Mouse (Mus musculus) CH12.LX (cell line): ENCODE measurements at regions not wholly inside any gene's neighbourhood (a gene's known extent, or its start where the extent isn't known, plus 50 kb on each side); places are given as distances from the start of the nearest gene placed in this dataset.

Experiments used
- CHD2 ChIP-seq: IDR thresholded peaks from 2 replicates; pipeline ENCODE4 v1.6.1; 2011; ENCODE audit warnings: low read length, improper control_type of control experiment
- CTCF ChIP-seq, 2 experiments: IDR thresholded peaks in 1 of 2; conservative IDR thresholded peaks in 1 of 2; 2 replicates each; pipeline ENCODE4 v1.5.1; 2011 to 2012; ENCODE audit warnings: low read depth in 2 of 2, low read length in 2 of 2, improper control_type of control experiment in 1 of 2, inconsistent platforms in 1 of 2, mild to moderate bottlenecking in 1 of 2, moderate library complexity in 1 of 2
- ELF1 ChIP-seq: IDR thresholded peaks from 2 replicates; pipeline ENCODE4 v1.6.1; 2014; ENCODE audit warnings: low read depth, mild to moderate bottlenecking, inconsistent platforms, low read length, improper control_type of control experiment
- JUN ChIP-seq: IDR thresholded peaks from 2 replicates; pipeline ENCODE4 v1.6.1; 2011; ENCODE audit warnings: low read depth, mild to moderate bottlenecking, low read length, improper control_type of control experiment, moderate library complexity; ENCODE audit not compliant: insufficient read depth
- KAT2A ChIP-seq: IDR thresholded peaks from 2 replicates; pipeline ENCODE4 v1.6.1; 2012; ENCODE audit warnings: low read length, improper control_type of control experiment, inconsistent platforms; ENCODE audit not compliant: insufficient replicate concordance
- POLR2A ChIP-seq: IDR thresholded peaks from 2 replicates; pipeline ENCODE4 v1.6.1; 2011; ENCODE audit warnings: low read depth, mild to moderate bottlenecking, improper control_type of control experiment, low read length

DNA sequence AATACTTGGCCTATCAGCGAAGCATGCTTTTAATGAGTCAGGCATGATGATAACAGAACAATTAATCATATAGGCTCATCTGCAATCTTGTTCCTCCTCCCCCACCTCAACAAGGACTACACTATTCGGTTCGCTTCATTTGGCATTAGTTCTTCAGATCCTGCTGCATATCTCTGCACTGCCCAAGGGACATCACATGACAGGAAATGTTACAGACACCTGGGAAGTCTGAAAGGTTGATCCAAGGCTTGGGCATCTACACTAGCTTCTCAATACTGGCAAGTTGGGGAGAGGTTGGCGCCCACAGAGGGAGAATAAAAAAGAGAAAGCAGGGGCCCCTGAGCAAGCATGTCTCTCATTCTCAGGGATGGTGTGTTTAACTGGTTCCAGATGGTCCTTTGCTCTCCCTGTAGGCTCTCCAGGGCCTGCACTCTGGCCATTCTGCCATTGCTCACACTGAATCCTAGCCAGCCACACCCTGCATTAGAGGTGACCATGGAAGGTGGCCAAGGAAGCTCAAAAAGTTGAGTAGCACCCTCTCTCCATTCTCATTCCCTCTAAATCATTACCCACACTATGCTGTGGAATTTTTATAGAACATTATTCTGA lies 100.4 kb upstream of the Galnt18 start:
- TF ChIP-seq ELF1 (no peak), POLR2A (no peak), CHD2 (no peak), KAT2A (no peak), JUN (no peak), CTCF (conservative IDR thresholded peaks at IDR 0.05 in 1 of 2, IDR thresholded peaks at IDR 0.05 in 1 of 2; ENCODE audit: low read depth in 2 of 2, low read length in 2 of 2) (no peak)
